ENCODE assay signal across 8 mouse cellular contexts in the genomic region with DNA sequence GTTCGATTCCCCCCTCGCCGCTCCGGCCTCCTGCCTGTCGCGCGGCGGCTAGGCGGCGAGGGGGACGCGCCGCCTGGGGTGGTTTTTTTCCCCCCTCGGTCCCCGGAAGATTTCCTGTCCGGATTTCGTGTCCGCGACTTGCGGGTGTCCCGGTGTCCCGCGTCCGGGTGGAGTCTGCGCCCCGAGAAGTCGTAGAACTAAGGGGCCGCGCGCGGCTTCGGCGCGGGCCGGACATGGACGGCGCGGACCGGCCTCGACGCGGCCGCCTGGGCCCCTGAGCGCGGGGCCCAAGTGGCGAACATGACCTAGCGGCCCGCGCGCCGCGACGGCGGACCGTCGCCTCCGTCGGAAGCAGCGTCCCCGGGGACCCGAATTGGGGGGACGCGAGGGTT. TPM values are rescaled to one million over a fixed set of nuclear protein-coding genes. Genes with fewer than 3 reads are reported as not detected.
DNase-seq lines count a peak whose midpoint lies in the region; ATAC-seq and TF ChIP-seq lines count a peak whose summit lies in the region.

No protein-coding gene starts in this region.

- H3K27ac ChIP-seq in heart, embryonic 11.5 days (ENCODE audit: low read depth, low read length) = peak overlapping the region; percentile 83
- peak overlapping the region; percentile 83 for H3K27ac ChIP-seq in forebrain, embryonic 15.5 days (replicated peaks)
- H3K27ac ChIP-seq in liver, embryonic 15.5 days (replicated peaks) = peak overlapping the region; percentile 95

- peak overlapping the region; percentile 94 for H3K9ac ChIP-seq in heart, embryonic 11.5 days (ENCODE audit: low read depth, low read length)
- H3K9ac ChIP-seq in forebrain, embryonic 15.5 days (replicated peaks) = peak overlapping the region; percentile 77
- H3K9ac ChIP-seq in liver, embryonic 15.5 days = peak overlapping the region; percentile 97

- peak overlapping the region; percentile 94 for H3K4me3 ChIP-seq in heart, embryonic 11.5 days (ENCODE audit: low read depth, low read length)
- peak overlapping the region; percentile 100 for H3K4me3 ChIP-seq in E14TG2a.4 (replicated peaks; ENCODE audit: low read length)
- H3K4me3 ChIP-seq in forebrain, embryonic 15.5 days = peak overlapping the region; percentile 68
- H3K4me3 ChIP-seq in liver, embryonic 15.5 days (replicated peaks) = peak overlapping the region; percentile 94

- H3K36me3 ChIP-seq in heart, embryonic 11.5 days (ENCODE audit: control insufficient read depth, insufficient read depth, low read length) = 0 out of 2 replicates have a peak, but pooled peaks cover 2% of the 10 kb centered on the region
- H3K36me3 ChIP-seq in E14TG2a.4 (ENCODE audit: insufficient read depth, low read length) = peaks cover 45% of the 10 kb centered on the region
- H3K36me3 ChIP-seq in forebrain, embryonic 15.5 days = no peaks in the 10 kb centered on the region
- peaks cover 38% of the 10 kb centered on the region for H3K36me3 ChIP-seq in liver, embryonic 15.5 days (replicated peaks)

- WGBS in heart, embryonic 11.5 days (ENCODE audit: insufficient replicate concordance) = under 1% methylated on average over 63 of the region's 63 CpGs
- under 1% methylated on average over 63 of the region's 63 CpGs for WGBS in forebrain, embryonic 15.5 days
- WGBS in liver, embryonic 15.5 days (ENCODE audit: insufficient replicate concordance) = under 1% methylated on average over 56 of the region's 63 CpGs

- H3K4me1 ChIP-seq in heart, embryonic 11.5 days (ENCODE audit: control insufficient read depth, insufficient read depth, low read length) = peaks cover 24% of the 10 kb centered on the region
- peaks cover 61% of the 10 kb centered on the region for H3K4me1 ChIP-seq in E14TG2a.4 (replicated peaks; ENCODE audit: low read depth, low read length)
- peaks cover 47% of the 10 kb centered on the region for H3K4me1 ChIP-seq in forebrain, embryonic 15.5 days
- peaks cover 68% of the 10 kb centered on the region for H3K4me1 ChIP-seq in liver, embryonic 15.5 days (replicated peaks)

- no peak for ATAC-seq in heart, embryonic 11.5 days (replicated peaks; ENCODE audit: insufficient number of reproducible peaks, low FRiP score, low TSS enrichment)
- no peak for ATAC-seq in forebrain, embryonic 15.5 days (replicated peaks)
- ATAC-seq in liver, embryonic 15.5 days (ENCODE audit: insufficient read depth) = 0 out of 2 replicates have a peak, but pooled peaks have one; percentile 11
- ATAC-seq in monocyte, adult 5-6 weeks (replicated peaks; ENCODE audit: insufficient number of reproducible peaks, low FRiP score, low TSS enrichment, poor library complexity, severe bottlenecking) = no peak

- peak overlapping the region; percentile 96 for H3K4me2 ChIP-seq in heart, embryonic 11.5 days
- H3K4me2 ChIP-seq in forebrain, embryonic 15.5 days (replicated peaks) = peak overlapping the region; percentile 88
- peak overlapping the region; percentile 82 for H3K4me2 ChIP-seq in liver, embryonic 15.5 days

- no peak for TF ChIP-seq CTCF in E14TG2a.4 (conservative IDR thresholded peaks at IDR 0.05; ENCODE audit: low read length)

- intact Hi-C loops in heart, postnatal 25 days (cut with DNase I) = loop anchor here (2.0 kb wide), 4 partner anchors 27 to 189 kb away; a partner anchor contains a TSS
- intact Hi-C loops in gastrocnemius, postnatal 36 days (cut with DNase I) = no loop called here

- no peaks in the 10 kb centered on the region for H3K9me3 ChIP-seq in heart, embryonic 11.5 days (replicated peaks; ENCODE audit: control insufficient read depth, low read length)
- no peaks in the 10 kb centered on the region for H3K9me3 ChIP-seq in E14TG2a.4 (ENCODE audit: low read length)
- H3K9me3 ChIP-seq in forebrain, embryonic 15.5 days = no peaks in the 10 kb centered on the region
- H3K9me3 ChIP-seq in liver, embryonic 15.5 days (replicated peaks) = no peaks in the 10 kb centered on the region

- DNase-seq in heart, postnatal 25 days (ENCODE audit: low spot score) = no peak
- no peak for DNase-seq in urinary bladder, postnatal 36 days (ENCODE audit: low spot score in 2 of 2)
- DNase-seq in gastrocnemius, postnatal 36 days = no peak

- H3K27me3 ChIP-seq in heart, embryonic 11.5 days (ENCODE audit: control insufficient read depth, insufficient read depth, low read length) = no peaks in the 10 kb centered on the region
- no peaks in the 10 kb centered on the region for H3K27me3 ChIP-seq in E14TG2a.4 (ENCODE audit: insufficient read depth, low read length)
- H3K27me3 ChIP-seq in forebrain, embryonic 15.5 days = no peaks in the 10 kb centered on the region
- no peaks in the 10 kb centered on the region for H3K27me3 ChIP-seq in liver, embryonic 15.5 days

RNA-seq across cellular contexts. Expression of a gene that starts 0.3 kb away (rescaled TPM):
- polyA plus RNA-seq in heart, embryonic 11.5 days (2014; fragmentation: Nextera tagmentation; extraction: Ambion mirVana) = 16.5 and 20.0 TPM in 2 replicates
- 100 to 1,000 TPM; 133 to 138 TPM for total RNA-seq in heart, postnatal 25 days (2021)
- polyA plus RNA-seq in forebrain, embryonic 15.5 days (2015; fragmentation: Nextera tagmentation; extraction: Ambion mirVana) = 20.3 and 21.5 TPM in 2 replicates
- 16.4 and 21.8 TPM in 2 replicates for polyA plus RNA-seq in liver, embryonic 15.5 days (2015; fragmentation: Nextera tagmentation; extraction: Ambion mirVana)
- total RNA-seq in monocyte, adult 5-6 weeks (2017) = 155 to 177 TPM (median 155 TPM) in 3 replicates
- 100 to 1,000 TPM; 120 to 135 TPM for total RNA-seq in gastrocnemius, postnatal 36 days (2021)

RNA-seq across cellular contexts. Expression of a gene that starts 10.6 kb away (rescaled TPM):
- polyA plus RNA-seq in heart, embryonic 11.5 days (2014; fragmentation: Nextera tagmentation; extraction: Ambion mirVana) = 8.4 and 9.6 TPM in 2 replicates
- total RNA-seq in heart, postnatal 25 days (2021) = 10 to 100 TPM; 11.0 to 11.6 TPM
- 13.4 TPM in 2 replicates for polyA plus RNA-seq in forebrain, embryonic 15.5 days (2015; fragmentation: Nextera tagmentation; extraction: Ambion mirVana)
- polyA plus RNA-seq in liver, embryonic 15.5 days (2015; fragmentation: Nextera tagmentation; extraction: Ambion mirVana) = 10.4 and 12.3 TPM in 2 replicates
- 50.6 to 75.0 TPM (median 51.9 TPM) in 3 replicates for total RNA-seq in monocyte, adult 5-6 weeks (2017)
- total RNA-seq in gastrocnemius, postnatal 36 days (2021) = 1 to 10 TPM; 4.5 to 7.3 TPM

RNA-seq across cellular contexts. Expression of a gene that starts 22.5 kb away (rescaled TPM):
- polyA plus RNA-seq in heart, embryonic 11.5 days (2014; fragmentation: Nextera tagmentation; extraction: Ambion mirVana) = 772 and 785 TPM in 2 replicates
- 1,000 to 10,000 TPM; 1,252 to 1,264 TPM for total RNA-seq in heart, postnatal 25 days (2021)
- polyA plus RNA-seq in forebrain, embryonic 15.5 days (2015; fragmentation: Nextera tagmentation; extraction: Ambion mirVana) = 437 and 444 TPM in 2 replicates
- 291 and 300 TPM in 2 replicates for polyA plus RNA-seq in liver, embryonic 15.5 days (2015; fragmentation: Nextera tagmentation; extraction: Ambion mirVana)
- total RNA-seq in monocyte, adult 5-6 weeks (2017) = 26.1 to 49.8 TPM (median 29.5 TPM) in 3 replicates
- total RNA-seq in gastrocnemius, postnatal 36 days (2021) = 100 to 1,000 TPM; 600 to 616 TPM

RNA-seq across cellular contexts. Expression of a gene that starts 24.7 kb away (rescaled TPM):
- 2.5 and 2.7 TPM in 2 replicates for polyA plus RNA-seq in heart, embryonic 11.5 days (2014; fragmentation: Nextera tagmentation; extraction: Ambion mirVana)
- 1 to 10 TPM; 2.4 to 3.1 TPM for total RNA-seq in heart, postnatal 25 days (2021)
- polyA plus RNA-seq in forebrain, embryonic 15.5 days (2015; fragmentation: Nextera tagmentation; extraction: Ambion mirVana) = 29.7 and 39.5 TPM in 2 replicates
- 0.35 and 0.51 TPM in 2 replicates for polyA plus RNA-seq in liver, embryonic 15.5 days (2015; fragmentation: Nextera tagmentation; extraction: Ambion mirVana)
- total RNA-seq in monocyte, adult 5-6 weeks (2017) = 0.29 to 5.8 TPM (median 4.1 TPM) in 3 replicates
- total RNA-seq in gastrocnemius, postnatal 36 days (2021) = 1 to 10 TPM; 1.4 to 2.1 TPM

RNA-seq across cellular contexts. Expression of a gene that starts 32.1 kb away (rescaled TPM):
- 29.5 and 31.9 TPM in 2 replicates for polyA plus RNA-seq in heart, embryonic 11.5 days (2014; fragmentation: Nextera tagmentation; extraction: Ambion mirVana)
- 100 to 1,000 TPM in 1 of 2 experiments, 10 to 100 TPM in 1; 92.1 to 120 TPM for total RNA-seq in heart, postnatal 25 days (2021)
- 33.0 and 34.9 TPM in 2 replicates for polyA plus RNA-seq in forebrain, embryonic 15.5 days (2015; fragmentation: Nextera tagmentation; extraction: Ambion mirVana)
- 2.9 and 3.1 TPM in 2 replicates for polyA plus RNA-seq in liver, embryonic 15.5 days (2015; fragmentation: Nextera tagmentation; extraction: Ambion mirVana)
- 27.3 to 65.5 TPM (median 29.9 TPM) in 3 replicates for total RNA-seq in monocyte, adult 5-6 weeks (2017)
- total RNA-seq in gastrocnemius, postnatal 36 days (2021) = 10 to 100 TPM; 37.6 to 49.3 TPM

Comparison
In these comparisons a context has a peak if more than half of its experiments do, and no peak if none do; other contexts are left out.
1. RNA of a gene that starts 22.5 kb away (total RNA-seq): 1,252 to 1,264 TPM in heart, postnatal 25 days and 600 to 616 TPM in gastrocnemius, postnatal 36 days; 26.1 to 49.8 TPM in monocyte, adult 5-6 weeks; every median in the first group is over 10 times any median in the second.
2. Peak in every context shown above with its lines, with median percentiles within 50 percentile points of each other: H3K27ac ChIP-seq, H3K4me2 ChIP-seq, H3K4me3 ChIP-seq and H3K9ac ChIP-seq.